Mouse (Mus musculus) small intestine, adult 2 months (tissue): ENCODE results near the gene 4933407L21Rik.

Experiments
- CTCF ChIP-seq: fragments of 200-500 bp; IDR thresholded peaks from 2 replicates; pipeline ENCODE4 v1.5.1; 2012; ENCODE audit warnings: low read depth, mild to moderate bottlenecking, control low read depth, inconsistent platforms, low read length, moderate library complexity, mixed read lengths; ENCODE audit not compliant: insufficient replicate concordance, insufficient read length; ENCODE audit errors: extremely low read depth
- POLR2A ChIP-seq: fragments of 200-500 bp; IDR thresholded peaks from 2 replicates; pipeline ENCODE4 v1.6.1; 2012; ENCODE audit warnings: low read depth, mild to moderate bottlenecking, control low read depth, inconsistent platforms, low read length, moderate library complexity

- TF ChIP-seq POLR2A (no peak), CTCF (no peak)
Observed at GRCm38 (mm10) chr1:85922865-85923211, 5.4 kb upstream of the 4933407L21Rik start.
